Mouse (Mus musculus) stomach, embryonic 14.5 days (tissue): ENCODE results near the gene AC124502.3. TPM values are rescaled to one million over a fixed set of nuclear protein-coding genes. Genes with fewer than 3 reads are reported as not detected.

ENCODE experiments used
- ATAC-seq: fragments of 200-750 bp; cut with Nextera tagmentation; 2 replicates; pipeline ENCODE4 v1.8.0; 2017; ENCODE audit warnings: low read depth, moderate TSS enrichment; ENCODE audit not compliant: insufficient number of reproducible peaks, insufficient read depth, low FRiP score
- H3K27ac ChIP-seq: fragments of 300-500 bp; sonication (generic); 2 replicates; pipeline ENCODE4 v1.5.1; 2014; ENCODE audit warnings: mild to moderate bottlenecking, low read length, moderate library complexity, mixed read lengths
- H3K27me3 ChIP-seq: fragments of 300-500 bp; sonication (generic); 2 replicates; pipeline ENCODE4 v1.6.1; 2014; ENCODE audit warnings: low read length, control low read depth, mixed read lengths; ENCODE audit not compliant: control insufficient read depth, insufficient read depth
- H3K36me3 ChIP-seq: fragments of 300-500 bp; sonication (generic); 2 replicates; pipeline ENCODE4 v1.6.1; 2014; ENCODE audit warnings: mild to moderate bottlenecking, control low read depth, low read length, moderate library complexity, mixed read lengths; ENCODE audit not compliant: control insufficient read depth, insufficient read depth
- H3K4me1 ChIP-seq: fragments of 300-500 bp; sonication (generic); 2 replicates; pipeline ENCODE4 v1.6.1; 2014; ENCODE audit warnings: low read length, control low read depth, mixed read lengths; ENCODE audit not compliant: control insufficient read depth, insufficient read depth
- H3K4me2 ChIP-seq: fragments of 300-500 bp; sonication (generic); replicated peaks from 2 replicates; pipeline ENCODE4 v1.6.1; 2014; ENCODE audit warnings: low read depth, low read length, control low read depth
- H3K4me3 ChIP-seq: fragments of 300-500 bp; sonication (generic); 2 replicates; pipeline ENCODE4 v1.5.1; 2014; ENCODE audit warnings: low read depth, low read length, control low read depth
- H3K9ac ChIP-seq: fragments of 300-500 bp; sonication (generic); replicated peaks from 2 replicates; pipeline ENCODE4 v1.6.1; 2014; ENCODE audit warnings: low read depth, mild to moderate bottlenecking, control low read depth, low read length, moderate library complexity, mixed read lengths
- H3K9me3 ChIP-seq: fragments of 300-500 bp; sonication (generic); 2 replicates; pipeline ENCODE4 v1.6.1; 2016; ENCODE audit warnings: low read depth, low read length, control low read depth; ENCODE audit not compliant: control insufficient read depth
- WGBS: fragments of 180-500 bp; shearing (Covaris S2); extraction: QIAGEN DNeasy Blood & Tissue Kit; methylation state at CpG from one replicate; pipeline ENCODE4 v1.1.7; 2014; 5-methylcytosine and 5-hydroxymethylcytosine counted together
- polyA plus RNA-seq: library from polyadenylated mRNA; unstranded; fragments of >200 nt; fragmentation: Nextera tagmentation; extraction: Ambion mirVana; gene quantifications from 2 replicates; pipeline ENCODE4 v1.2.1, GENCODE M21; 2014

Gene AC124502.3
- polyA plus RNA-seq, 1 experiment from 2014 or later: 1.8 TPM

DNA sequence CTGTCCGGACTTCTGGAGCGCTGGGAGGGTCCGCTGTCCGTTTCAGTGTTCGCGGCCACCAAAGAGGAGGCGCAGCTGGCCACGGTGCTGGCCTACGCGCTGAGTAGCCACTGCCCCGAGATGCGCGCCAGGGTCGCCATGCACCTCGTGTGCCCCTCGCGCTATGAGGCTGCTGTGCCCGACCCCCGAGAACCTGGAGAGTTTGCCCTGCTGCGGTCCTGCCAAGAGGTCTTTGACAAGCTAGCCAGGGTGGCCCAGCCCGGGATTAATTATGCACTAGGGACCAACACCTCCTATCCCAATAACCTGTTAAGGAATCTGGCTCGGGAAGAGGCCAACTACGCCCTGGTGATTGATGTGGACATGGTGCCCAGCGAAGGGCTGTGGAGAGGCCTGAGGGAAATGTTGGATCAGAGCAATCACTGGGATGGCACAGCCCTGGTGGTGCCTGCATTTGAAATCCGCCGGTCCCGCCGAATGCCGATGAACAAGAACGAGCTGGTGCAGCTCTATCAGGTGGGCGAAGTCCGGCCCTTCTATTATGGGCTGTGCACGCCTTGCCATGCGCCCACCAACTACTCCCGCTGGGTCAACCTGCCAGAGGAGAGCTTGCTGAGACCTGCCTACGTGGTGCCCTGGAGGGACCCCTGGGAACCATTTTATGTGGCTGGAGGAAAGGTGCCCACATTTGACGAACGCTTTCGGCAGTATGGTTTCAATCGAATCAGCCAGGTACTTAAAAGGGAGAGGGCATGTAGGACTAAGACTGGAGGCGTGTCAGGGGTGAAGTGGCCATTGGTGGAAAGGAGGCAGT, 817 bp downstream of the AC124502.3 start:
- peak overlapping the region; percentile 59 for H3K9ac ChIP-seq
- H3K4me2 ChIP-seq: peak overlapping the region; percentile 93
- H3K9me3 ChIP-seq: no peaks in the 10 kb centered on the region
- H3K4me1 ChIP-seq: peaks cover 26% of the 10 kb centered on the region
- WGBS: 15% methylated on average over 41 of the region's 41 CpGs
- 0 out of 2 replicates have a peak, but pooled peaks have one; percentile 12 for ATAC-seq
- H3K27me3 ChIP-seq: no peaks in the 10 kb centered on the region
- peak overlapping the region; percentile 56 for H3K4me3 ChIP-seq
- H3K27ac ChIP-seq: peak overlapping the region; percentile 72; the same call in 1 of the 2 replicates
- H3K36me3 ChIP-seq: peaks cover 3% of the 10 kb centered on the region; the same call in 1 of the 2 replicates

DNA sequence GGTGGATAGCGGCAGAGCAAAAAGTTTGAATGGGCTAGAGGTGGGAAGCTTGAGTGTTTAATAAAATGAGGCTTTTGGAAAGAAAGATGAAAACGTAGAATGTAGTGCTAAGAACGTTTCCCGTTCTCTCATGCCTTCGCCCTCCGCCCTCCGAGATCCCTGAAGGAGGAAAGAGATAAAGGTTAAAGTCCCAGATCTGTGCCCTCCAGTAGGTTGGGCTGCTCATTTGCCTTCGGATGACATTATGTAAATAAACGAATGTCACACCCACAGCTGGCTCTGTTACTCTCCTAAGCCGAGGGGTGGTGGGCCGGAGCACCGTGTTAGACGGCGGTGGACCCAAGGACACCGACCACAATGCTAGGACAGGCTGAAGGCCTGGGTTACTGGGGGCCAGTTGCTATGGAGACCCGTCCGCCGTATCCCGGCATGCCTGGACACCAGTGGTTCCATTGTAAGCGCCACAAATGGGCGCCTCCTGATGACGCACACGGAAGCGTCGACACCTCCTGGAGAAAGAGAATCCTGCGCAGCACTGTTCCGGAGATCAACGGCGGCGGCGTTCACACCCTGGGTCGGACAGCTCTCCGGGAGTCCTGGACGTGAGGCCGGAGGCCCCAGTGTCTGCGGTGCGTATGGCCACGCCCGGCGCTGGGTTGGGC, 2.3 kb downstream of the AC124502.3 start, which contains the start of gene Brms1:
TSS of gene Brms1 (plus strand) at position 493 of the 662 bp plus-strand sequence.
- WGBS: 3% methylated on average over 40 of the region's 40 CpGs
- peak; percentile 64 for ATAC-seq
- no peaks in the 10 kb centered on the region for H3K9me3 ChIP-seq

DNA sequence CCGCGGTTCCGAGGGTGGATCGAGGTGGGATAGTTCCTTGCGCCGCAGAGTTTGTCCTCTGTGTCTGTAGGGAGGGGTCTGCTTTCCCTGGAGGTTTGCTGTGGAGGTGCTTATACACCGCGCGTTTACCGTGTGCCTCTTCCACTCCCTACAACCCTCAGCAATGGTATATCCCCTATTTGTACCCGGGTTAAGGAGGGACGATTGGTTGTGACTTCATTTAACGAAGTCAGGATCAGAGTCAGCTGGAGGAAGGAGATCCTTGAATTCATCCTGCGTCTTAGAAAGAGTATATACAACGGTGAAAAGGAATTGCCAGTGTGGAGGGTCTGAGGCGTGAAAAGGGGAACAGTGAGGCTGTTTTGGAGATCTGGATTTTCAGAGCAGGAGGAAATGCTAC, 2.9 kb downstream of the AC124502.3 start:
- H3K27ac ChIP-seq: peak overlapping the region; percentile 61
- H3K4me1 ChIP-seq: peaks cover 26% of the 10 kb centered on the region
- ATAC-seq: no peak
- WGBS: 2% methylated on average over 16 of the region's 16 CpGs
- peak overlapping the region; percentile 83 for H3K9ac ChIP-seq
- no peaks in the 10 kb centered on the region for H3K9me3 ChIP-seq
- peak overlapping the region; percentile 93 for H3K4me2 ChIP-seq
- peak overlapping the region; percentile 56 for H3K4me3 ChIP-seq
- peaks cover 6% of the 10 kb centered on the region; the same call in 1 of the 2 replicates for H3K36me3 ChIP-seq
- no peaks in the 10 kb centered on the region for H3K27me3 ChIP-seq

More for the DNA sequence above, 2.3 kb downstream of the AC124502.3 start, which contains the start of gene Brms1:
- Histone ChIP-seq H3K4me3 (peak within 1 kb of the TSS; percentile 56), H3K9ac (peak within 1 kb of the TSS; percentile 83), H3K4me1 (peaks cover 26% of the 10 kb centered on the region), H3K36me3 (peaks cover 3% of the 10 kb centered on the region; the same call in 1 of the 2 replicates), H3K4me2 (peak within 1 kb of the TSS; percentile 93), H3K27ac (peak within 1 kb of the TSS; percentile 61), H3K27me3 (no peaks in the 10 kb centered on the region)

DNA sequence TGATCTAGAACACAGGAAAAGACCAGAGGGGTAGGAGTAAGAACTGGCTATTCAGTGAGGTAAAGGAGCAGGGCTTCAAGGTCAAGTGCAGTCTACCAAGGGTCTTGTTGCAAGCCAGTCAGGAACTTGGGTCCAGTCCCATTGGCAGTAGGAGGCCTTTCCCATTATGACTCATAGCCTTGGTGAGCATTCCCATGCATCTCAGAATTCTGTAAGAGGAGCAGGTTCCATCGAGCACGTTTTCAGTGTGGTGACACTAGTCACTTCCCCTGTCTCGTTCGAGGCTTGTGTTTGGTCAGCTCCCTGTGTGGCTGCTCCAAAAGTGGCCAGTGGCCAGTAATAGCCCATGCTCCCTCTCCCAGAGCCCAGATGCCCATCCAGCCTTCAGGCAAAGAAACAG, 6.8 kb downstream of the AC124502.3 start:
- H3K27ac ChIP-seq: no peak overlapping the region
- H3K9me3 ChIP-seq: no peaks in the 10 kb centered on the region
- H3K36me3 ChIP-seq: peaks cover 11% of the 10 kb centered on the region; the same call in 1 of the 2 replicates

DNA sequence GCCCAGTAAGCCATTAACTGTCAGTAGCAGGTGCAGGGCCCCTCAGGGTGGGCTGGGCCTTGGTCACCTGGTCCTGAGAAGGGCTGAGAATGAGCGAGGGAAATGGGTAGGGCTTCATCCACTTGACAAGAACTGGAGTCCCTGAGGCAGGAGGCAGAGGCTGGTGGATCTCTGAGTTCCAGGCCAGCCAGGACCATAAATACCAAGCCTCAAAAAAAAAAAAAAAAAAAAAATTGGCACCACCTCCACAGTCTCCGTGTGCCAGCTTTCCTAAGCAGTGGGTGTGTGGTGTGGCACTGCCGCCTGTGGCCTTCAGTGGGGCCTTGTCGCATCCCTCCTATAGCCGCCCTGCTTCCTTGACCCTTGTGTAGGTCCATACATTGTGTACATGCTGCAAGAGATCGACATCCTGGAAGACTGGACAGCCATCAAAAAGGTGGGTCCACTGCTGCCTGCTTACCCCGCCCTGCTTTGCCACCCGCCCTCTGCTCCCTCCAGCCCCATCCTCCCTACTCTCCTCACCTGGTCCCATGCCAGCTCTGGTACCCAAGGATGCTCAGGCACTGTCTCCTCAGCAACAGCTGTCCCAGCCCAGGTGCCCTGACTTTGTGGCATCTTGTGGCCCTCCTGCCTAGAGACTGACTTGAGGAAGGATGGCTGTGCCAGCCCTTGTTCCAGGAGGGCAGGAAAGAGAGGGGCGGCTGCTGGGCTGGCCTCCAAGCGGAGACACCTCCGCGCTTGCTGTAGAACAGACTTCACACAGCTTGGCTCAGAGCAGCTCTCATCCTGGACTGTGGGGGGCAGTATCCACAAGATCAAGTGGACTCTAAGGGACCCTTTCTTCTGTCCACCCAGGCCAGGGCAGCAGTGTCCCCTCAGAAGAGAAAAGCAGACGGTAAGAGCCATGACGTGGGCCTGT, 9.7 kb downstream of the AC124502.3 start:
- no peak for ATAC-seq
- Histone ChIP-seq H3K27me3 (0 out of 2 replicates have a peak, but pooled peaks cover 6% of the 10 kb centered on the region), H3K9ac (no peak overlapping the region), H3K4me2 (no peak overlapping the region), H3K4me1 (peaks cover 10% of the 10 kb centered on the region; the same call in 1 of the 2 replicates), H3K4me3 (no peak overlapping the region), H3K9me3 (no peaks in the 10 kb centered on the region), H3K27ac (no peak overlapping the region), H3K36me3 (peaks cover 8% of the 10 kb centered on the region; the same call in 1 of the 2 replicates)
- 86% methylated on average over 14 of the region's 14 CpGs for WGBS

More for the DNA sequence above, 6.8 kb downstream of the AC124502.3 start:
- 83% methylated on average over 4 of the region's 4 CpGs for WGBS
- no peaks in the 10 kb centered on the region for H3K27me3 ChIP-seq
- ATAC-seq: no peak
- H3K9ac ChIP-seq: no peak overlapping the region
- H3K4me2 ChIP-seq: no peak overlapping the region
- no peak overlapping the region for H3K4me3 ChIP-seq
- peaks cover 20% of the 10 kb centered on the region for H3K4me1 ChIP-seq

DNA sequence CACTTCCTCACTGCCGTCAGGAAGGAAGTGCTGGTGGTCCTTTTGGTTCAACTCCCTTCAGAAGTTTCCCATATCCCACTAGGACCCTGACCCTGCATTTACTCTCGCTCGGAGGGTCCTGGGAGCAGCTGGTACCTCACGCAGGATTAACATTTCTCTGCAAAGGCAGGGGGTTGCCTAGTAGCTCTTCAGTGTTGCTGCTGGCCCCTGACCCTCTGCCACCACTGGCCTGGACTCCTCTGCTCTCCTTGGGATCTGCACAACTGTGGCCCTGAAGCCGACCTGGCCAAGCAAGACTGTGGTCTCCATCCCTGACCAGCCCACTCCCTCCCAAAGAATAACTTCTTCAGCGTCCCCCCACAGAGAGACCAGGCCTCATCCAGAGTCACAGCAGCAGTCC, 10.6 kb downstream of the AC124502.3 start:
- H3K4me3 ChIP-seq: no peak overlapping the region
- peaks cover 10% of the 10 kb centered on the region; the same call in 1 of the 2 replicates for H3K4me1 ChIP-seq
- no peak overlapping the region for H3K4me2 ChIP-seq
- H3K9ac ChIP-seq: no peak overlapping the region
- no peaks in the 10 kb centered on the region for H3K9me3 ChIP-seq
- ATAC-seq: no peak
- H3K27me3 ChIP-seq: 0 out of 2 replicates have a peak, but pooled peaks cover 8% of the 10 kb centered on the region
- H3K36me3 ChIP-seq: peaks cover 7% of the 10 kb centered on the region; the same call in 1 of the 2 replicates
- WGBS: 87% methylated on average over 6 of the region's 6 CpGs
- H3K27ac ChIP-seq: no peak overlapping the region

DNA sequence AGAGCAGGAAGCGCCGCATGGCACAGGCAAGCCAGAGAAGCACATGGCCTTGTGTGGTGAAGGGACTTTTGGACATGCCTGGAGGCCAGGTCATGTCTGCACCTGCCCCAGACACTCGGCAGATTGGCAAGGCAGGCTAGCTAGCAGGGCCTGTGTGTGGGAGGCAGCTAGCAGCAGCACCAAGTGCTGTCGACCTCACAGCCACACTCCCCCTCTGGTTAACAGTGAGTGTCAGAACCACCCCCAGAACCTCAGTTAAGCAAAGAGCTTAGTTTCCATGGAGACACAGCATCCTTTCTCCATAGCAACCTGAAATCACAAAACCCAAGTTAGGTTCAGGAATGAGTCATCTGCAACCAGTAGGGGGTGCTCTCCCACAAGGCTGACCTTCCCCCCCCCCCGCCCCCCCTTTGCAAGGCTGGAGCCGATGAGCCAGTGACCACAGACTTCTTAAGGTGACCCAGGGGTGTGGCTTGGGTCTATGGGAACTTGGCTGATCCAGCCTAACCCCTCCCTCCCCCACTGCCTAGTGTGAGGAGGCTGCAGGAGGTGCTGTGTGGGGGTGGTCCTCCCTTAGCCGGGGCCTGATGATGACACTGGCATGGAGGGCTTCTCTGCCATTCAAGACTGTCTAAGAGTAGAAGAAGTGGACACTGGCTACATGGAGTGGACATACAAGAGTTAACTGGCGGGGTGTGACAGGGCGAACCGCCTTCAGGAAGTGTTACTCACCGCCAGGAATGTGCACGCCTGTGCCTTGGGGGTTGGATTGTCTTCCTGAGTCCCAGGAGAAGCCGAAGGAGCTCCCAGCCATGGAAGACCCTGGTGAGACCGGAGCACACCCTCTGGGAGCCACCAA, 11.6 kb downstream of the AC124502.3 start, which contains the start of gene Rin1:
TSS of gene Rin1 (plus strand) at position 435 of the 859 bp plus-strand sequence.
- Histone ChIP-seq H3K27ac (no peak within 1 kb of the TSS), H3K4me2 (peak within 1 kb of the TSS; percentile 49), H3K4me1 (peaks cover 10% of the 10 kb centered on the region; the same call in 1 of the 2 replicates), H3K9ac (no peak within 1 kb of the TSS; the same call in 1 of the 2 replicates), H3K4me3 (peak within 1 kb of the TSS; percentile 24), H3K27me3 (0 out of 2 replicates have a peak, but pooled peaks cover 8% of the 10 kb centered on the region), H3K9me3 (no peaks in the 10 kb centered on the region), H3K36me3 (peaks cover 7% of the 10 kb centered on the region; the same call in 1 of the 2 replicates)
- ATAC-seq: peak; percentile 61
- WGBS: 15% methylated on average over 14 of the region's 14 CpGs
